In the genomic region with DNA sequence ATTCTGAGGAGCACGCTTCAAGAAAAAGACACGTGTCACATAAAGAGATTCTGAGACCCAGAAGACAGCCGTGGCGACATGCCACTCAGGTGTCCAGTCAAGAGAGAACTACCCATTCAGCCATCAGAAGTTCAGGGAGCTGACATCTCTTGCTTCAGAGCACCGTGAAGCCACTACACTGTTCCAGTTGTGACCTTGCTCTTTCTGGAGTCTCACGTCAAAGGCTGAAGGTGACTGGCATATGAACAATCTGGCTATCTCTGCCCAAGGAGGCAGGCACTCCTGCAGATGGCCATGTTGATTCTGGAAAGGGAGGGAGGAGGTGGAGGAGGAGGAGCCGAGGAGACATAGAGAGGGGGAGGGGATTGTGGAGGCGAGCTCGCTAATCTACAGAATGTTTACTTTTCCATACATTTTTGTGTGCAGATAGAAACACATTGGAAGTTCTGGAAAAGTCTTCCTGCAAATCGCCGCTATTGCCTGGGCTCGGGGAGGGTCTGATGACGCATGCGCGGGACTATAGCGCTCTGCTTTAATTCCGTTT, we compare ENCODE assay signal across 21 mouse cellular contexts.
A peak's percentile ranks its signal among the peaks of the same experiment; 100 is the strongest.
DNase-seq lines count a peak whose midpoint lies in the region; ATAC-seq and TF ChIP-seq lines count a peak whose summit lies in the region.
"Had no signal": no experiment of that assay in that cellular context is flagged by ENCODE, and none has a peak within 500 bp of the region (broad histone marks: within the 10 kb centered on the region; RNA-seq: fewer than 3 reads in every experiment).

No protein-coding gene starts in this region.

- H3K4me1 ChIP-seq in heart, embryonic 14.5 days (ENCODE audit: control insufficient read depth in 2 of 2, insufficient read depth in 2 of 2, low read length in 2 of 2): peaks cover 2% of the 10 kb centered on the region in 2 experiments; a peak in 2 of 4 replicates
- no peaks in the 10 kb centered on the region for H3K4me1 ChIP-seq in lung, postnatal 0 days (ENCODE audit: insufficient read depth, low read depth, low read length)
- peaks cover 15% of the 10 kb centered on the region; the same call in 1 of the 2 replicates for H3K4me1 ChIP-seq in stomach, embryonic 14.5 days (ENCODE audit: control insufficient read depth, insufficient read depth, low read length)
- H3K4me1 ChIP-seq: midbrain, embryonic 13.5 days had no signal

- H3K4me2 ChIP-seq in heart, embryonic 14.5 days (ENCODE audit: low read length): peak overlapping the region; percentile 37
- H3K4me2 ChIP-seq in lung, postnatal 0 days (replicated peaks; ENCODE audit: low read depth, low read length): peak overlapping the region; percentile 30; the same call in 1 of the 2 replicates
- H3K4me2 ChIP-seq in stomach, embryonic 14.5 days (replicated peaks; ENCODE audit: low read depth, low read length): peak overlapping the region; percentile 30
- H3K4me2 ChIP-seq: forebrain, embryonic 12.5 days; midbrain, embryonic 13.5 days; neural tube, embryonic 13.5 days had no signal

- no peaks in the 10 kb centered on the region for H3K9me3 ChIP-seq in heart, embryonic 14.5 days (ENCODE audit: control insufficient read depth, low read length)
- H3K9me3 ChIP-seq in lung, postnatal 0 days (ENCODE audit: low read length): no peaks in the 10 kb centered on the region
- H3K9me3 ChIP-seq in stomach, embryonic 14.5 days (ENCODE audit: control insufficient read depth, low read depth, low read length): no peaks in the 10 kb centered on the region
- H3K9me3 ChIP-seq: forebrain, embryonic 12.5 days; hindbrain, embryonic 10.5 days; midbrain, embryonic 13.5 days; neural tube, embryonic 13.5 days had no signal

- DNase-seq in heart, postnatal 14 days: no peak
- DNase-seq in lung, postnatal 0 days (ENCODE audit: low spot score): no peak
- DNase-seq in lung, postnatal 4 days: no peak
- DNase-seq in layer of hippocampus, adult 11-12 months (ENCODE audit: low spot score): no peak
- DNase-seq in layer of hippocampus, adult 2 months (ENCODE audit: low spot score in 2 of 2): no peak
- DNase-seq: cerebellum, adult 2 months; cerebellum, postnatal 36 days; heart, adult 2 months; kidney, adult 8-10 months; kidney, postnatal 14 days; left cerebral cortex, postnatal 4 days; liver; liver, postnatal 0 days; spleen, adult 18-20 months had no signal

- no peak for TF ChIP-seq CTCF in lung, postnatal 0 days (IDR thresholded peaks at IDR 0.05)
- no peak for TF ChIP-seq CTCF in layer of hippocampus, adult 2 months (conservative IDR thresholded peaks at IDR 0.05)

- 49% methylated on average over 17 of the region's 17 CpGs for WGBS in heart, embryonic 14.5 days
- 35% methylated on average over 17 of the region's 17 CpGs for WGBS in lung, postnatal 0 days
- WGBS in stomach, embryonic 14.5 days: 48% methylated on average over 17 of the region's 17 CpGs

- TF ChIP-seq EP300 in lung, postnatal 0 days (IDR thresholded peaks at IDR 0.05): no peak

- no peaks in the 10 kb centered on the region for H3K27me3 ChIP-seq in heart, embryonic 14.5 days (ENCODE audit: control insufficient read depth, insufficient read depth, low read length)
- H3K27me3 ChIP-seq in lung, postnatal 0 days (replicated peaks; ENCODE audit: insufficient read depth, low read length): no peaks in the 10 kb centered on the region
- H3K27me3 ChIP-seq in stomach, embryonic 14.5 days (ENCODE audit: control insufficient read depth, insufficient read depth, low read length): no peaks in the 10 kb centered on the region
- H3K27me3 ChIP-seq: forebrain, embryonic 12.5 days; midbrain, embryonic 13.5 days; neural tube, embryonic 13.5 days had no signal

- intact Hi-C loops in heart, postnatal 14 days (cut with DNase I): no loop called here

- no peak overlapping the region for H3K9ac ChIP-seq in heart, embryonic 14.5 days (ENCODE audit: low read length)
- no peak overlapping the region for H3K9ac ChIP-seq in lung, postnatal 0 days (replicated peaks; ENCODE audit: low read depth)
- H3K9ac ChIP-seq in stomach, embryonic 14.5 days (replicated peaks; ENCODE audit: low read depth, low read length): no peak overlapping the region
- H3K9ac ChIP-seq: forebrain, embryonic 12.5 days; liver, postnatal 0 days; midbrain, embryonic 13.5 days; neural tube, embryonic 13.5 days had no signal

- ATAC-seq in heart, embryonic 14.5 days (ENCODE audit: insufficient number of reproducible peaks, insufficient read depth, low FRiP score, low read depth): no peak
- no peak for ATAC-seq in lung, postnatal 0 days
- ATAC-seq in stomach, embryonic 14.5 days (ENCODE audit: insufficient number of reproducible peaks, insufficient read depth, low FRiP score, low read depth): peak; percentile 61
- ATAC-seq: hindbrain, postnatal 0 days; liver, postnatal 0 days; midbrain, embryonic 13.5 days had no signal

- H3K27ac ChIP-seq in heart, embryonic 14.5 days (replicated peaks in 1 of 2; ENCODE audit: control insufficient read depth in 1 of 2, insufficient read depth in 1 of 2, low read depth in 2 of 2, low read length in 2 of 2): no peak overlapping the region
- no peak overlapping the region for H3K27ac ChIP-seq in lung, postnatal 0 days (ENCODE audit: low read length)
- H3K27ac ChIP-seq in stomach, embryonic 14.5 days (ENCODE audit: low read length): no peak overlapping the region
- H3K27ac ChIP-seq in layer of hippocampus, adult 2 months: no peak overlapping the region
- H3K27ac ChIP-seq: forebrain, embryonic 12.5 days; heart, adult 2 months; hindbrain, embryonic 10.5 days; hindbrain, postnatal 0 days; midbrain, embryonic 13.5 days; neural tube, embryonic 13.5 days had no signal

- no peak overlapping the region for H3K4me3 ChIP-seq in heart, embryonic 14.5 days (ENCODE audit: control insufficient read depth in 1 of 2, insufficient read depth in 1 of 2, low read depth in 1 of 2, low read length in 2 of 2)
- H3K4me3 ChIP-seq in lung, postnatal 0 days (ENCODE audit: low read depth, low read length): no peak overlapping the region
- peak overlapping the region; percentile 17; the same call in 1 of the 2 replicates for H3K4me3 ChIP-seq in stomach, embryonic 14.5 days (ENCODE audit: low read depth, low read length)
- H3K4me3 ChIP-seq in layer of hippocampus, adult 2 months: no peak overlapping the region
- H3K4me3 ChIP-seq: forebrain, embryonic 12.5 days; heart, adult 2 months; hindbrain, embryonic 10.5 days; midbrain, embryonic 13.5 days; neural tube, embryonic 13.5 days had no signal

- H3K36me3 ChIP-seq in heart, embryonic 14.5 days (ENCODE audit: control insufficient read depth, insufficient read depth, low read length): no peaks in the 10 kb centered on the region
- no peaks in the 10 kb centered on the region for H3K36me3 ChIP-seq in lung, postnatal 0 days (ENCODE audit: insufficient read depth, low read length)
- no peaks in the 10 kb centered on the region for H3K36me3 ChIP-seq in stomach, embryonic 14.5 days (ENCODE audit: control insufficient read depth, insufficient read depth, low read length)
- H3K36me3 ChIP-seq: forebrain, embryonic 12.5 days; hindbrain, embryonic 10.5 days; midbrain, embryonic 13.5 days; neural tube, embryonic 13.5 days had no signal
